ENCODE assay signal across 16 mouse cellular contexts in genomic region chr8:122322126-122322525, GRCm38 (mm10). TPM values are rescaled to one million over a fixed set of nuclear protein-coding genes. Genes with fewer than 3 reads are reported as not detected.
DNase-seq lines count a peak whose midpoint lies in the region; ATAC-seq and TF ChIP-seq lines count a peak whose summit lies in the region.
"Had no signal": no experiment of that assay in that cellular context is flagged by ENCODE, and none has a peak within 500 bp of the region (broad histone marks: within the 10 kb centered on the region; RNA-seq: fewer than 3 reads in every experiment).

No protein-coding gene starts in this region.

- H3K4me3 ChIP-seq in heart, embryonic 10.5 days = peak overlapping the region; percentile 22; the same call in 1 of the 2 replicates
- H3K4me3 ChIP-seq in liver, embryonic 11.5 days (ENCODE audit: low read depth, low read length) = peak overlapping the region; percentile 30
- H3K4me3 ChIP-seq in embryonic facial prominence, embryonic 10.5 days = no peak overlapping the region
- peak overlapping the region; percentile 39 for H3K4me3 ChIP-seq in liver, embryonic 13.5 days (replicated peaks)
- no peak overlapping the region for H3K4me3 ChIP-seq in gastrocnemius, adult 2 months
- H3K4me3 ChIP-seq: left cerebral cortex, adult 2 months; neural tube, embryonic 13.5 days had no signal

- no peak for DNase-seq in heart, embryonic 10.5 days (ENCODE audit: low spot score)
- no peak for DNase-seq in heart, postnatal 25 days (ENCODE audit: low spot score)
- no peak for DNase-seq in liver, embryonic 11.5 days (ENCODE audit: low spot score)
- no peak for DNase-seq in liver
- no peak for DNase-seq in embryonic facial prominence, embryonic 10.5 days (ENCODE audit: low spot score)
- DNase-seq in liver, embryonic 13.5 days = no peak
- no peak for DNase-seq in frontal cortex, postnatal 25 days (ENCODE audit: low spot score in 2 of 2)
- DNase-seq in gastrocnemius, adult 2 months = no peak
- DNase-seq: adrenal gland, postnatal 25 days; kidney, adult 11 months had no signal

- H3K4me1 ChIP-seq in heart, embryonic 10.5 days = peaks cover 100% of the 10 kb centered on the region
- peaks cover 100% of the 10 kb centered on the region for H3K4me1 ChIP-seq in liver, embryonic 11.5 days (replicated peaks; ENCODE audit: control insufficient read depth, insufficient read depth, low read length)
- H3K4me1 ChIP-seq in embryonic facial prominence, embryonic 10.5 days = peaks cover 80% of the 10 kb centered on the region
- peaks cover 100% of the 10 kb centered on the region for H3K4me1 ChIP-seq in liver, embryonic 13.5 days (replicated peaks)

- 62% methylated on average over 7 of the region's 7 CpGs for WGBS in heart, embryonic 10.5 days
- 50% methylated on average over 7 of the region's 7 CpGs for WGBS in liver, embryonic 11.5 days
- 91% methylated on average over 7 of the region's 7 CpGs for WGBS in embryonic facial prominence, embryonic 10.5 days
- 31% methylated on average over 7 of the region's 7 CpGs for WGBS in liver, embryonic 13.5 days (ENCODE audit: insufficient replicate concordance)

- peak; percentile 1; the same call in 1 of the 2 replicates for ATAC-seq in liver, embryonic 11.5 days (replicated peaks; ENCODE audit: low FRiP score)
- ATAC-seq in liver, embryonic 13.5 days (ENCODE audit: low read depth) = no peak

- peak overlapping the region; percentile 81 for H3K27ac ChIP-seq in heart, embryonic 10.5 days
- H3K27ac ChIP-seq in liver, embryonic 11.5 days (ENCODE audit: low read depth, low read length) = peak overlapping the region; percentile 97
- peak overlapping the region; percentile 5; the same call in 1 of the 2 replicates for H3K27ac ChIP-seq in embryonic facial prominence, embryonic 10.5 days (replicated peaks)
- H3K27ac ChIP-seq in liver, embryonic 13.5 days = peak overlapping the region; percentile 97
- H3K27ac ChIP-seq in gastrocnemius, adult 2 months = no peak overlapping the region
- H3K27ac ChIP-seq: left cerebral cortex, adult 2 months had no signal

- peaks cover 35% of the 10 kb centered on the region for H3K36me3 ChIP-seq in heart, embryonic 10.5 days
- peaks cover 33% of the 10 kb centered on the region for H3K36me3 ChIP-seq in liver, embryonic 11.5 days (ENCODE audit: control insufficient read depth, insufficient read depth, low read length)
- no peaks in the 10 kb centered on the region for H3K36me3 ChIP-seq in embryonic facial prominence, embryonic 10.5 days (replicated peaks)
- H3K36me3 ChIP-seq in liver, embryonic 13.5 days = peaks cover 84% of the 10 kb centered on the region
- H3K36me3 ChIP-seq: neural tube, embryonic 13.5 days had no signal

- no peaks in the 10 kb centered on the region for H3K27me3 ChIP-seq in heart, embryonic 10.5 days (ENCODE audit: insufficient read depth, poor library complexity, severe bottlenecking)
- no peaks in the 10 kb centered on the region for H3K27me3 ChIP-seq in liver, embryonic 11.5 days (replicated peaks; ENCODE audit: control insufficient read depth, insufficient read depth, low read length)
- H3K27me3 ChIP-seq in embryonic facial prominence, embryonic 10.5 days (replicated peaks; ENCODE audit: low read depth, poor library complexity, severe bottlenecking) = peaks cover 63% of the 10 kb centered on the region
- H3K27me3 ChIP-seq in liver, embryonic 13.5 days = no peaks in the 10 kb centered on the region
- H3K27me3 ChIP-seq: neural tube, embryonic 13.5 days had no signal

- no peak for TF ChIP-seq CTCF in gastrocnemius, adult 2 months (IDR thresholded peaks at IDR 0.05)

- peak overlapping the region; percentile 46 for H3K4me2 ChIP-seq in liver, embryonic 11.5 days
- H3K4me2 ChIP-seq in liver, embryonic 13.5 days = peak overlapping the region; percentile 69
- H3K4me2 ChIP-seq: neural tube, embryonic 13.5 days had no signal

- intact Hi-C loops in heart, postnatal 25 days (cut with DNase I) = no loop called here
- intact Hi-C loops in gastrocnemius, adult 2 months (cut with DNase I) = no loop called here

- H3K9me3 ChIP-seq in heart, embryonic 10.5 days = no peaks in the 10 kb centered on the region
- no peaks in the 10 kb centered on the region for H3K9me3 ChIP-seq in liver, embryonic 11.5 days (ENCODE audit: control insufficient read depth, low read length)
- no peaks in the 10 kb centered on the region for H3K9me3 ChIP-seq in embryonic facial prominence, embryonic 10.5 days
- H3K9me3 ChIP-seq in liver, embryonic 13.5 days (replicated peaks) = no peaks in the 10 kb centered on the region
- H3K9me3 ChIP-seq: neural tube, embryonic 13.5 days had no signal

- H3K9ac ChIP-seq in liver, embryonic 11.5 days (ENCODE audit: low read depth, low read length) = peak overlapping the region; percentile 51
- peak overlapping the region; percentile 99 for H3K9ac ChIP-seq in liver, embryonic 13.5 days
- H3K9ac ChIP-seq: neural tube, embryonic 13.5 days had no signal

RNA-seq across cellular contexts. Expression of gene Trhr2, which starts 38.4 kb away (rescaled TPM):
- polyA plus RNA-seq in heart, embryonic 10.5 days (2016; fragmentation: Nextera tagmentation; extraction: Ambion mirVana) = not detected in 2 replicates
- total RNA-seq in heart, postnatal 25 days (2021) = not detected
- polyA plus RNA-seq in liver, embryonic 11.5 days (2014; fragmentation: Nextera tagmentation; extraction: Ambion mirVana) = not detected in 2 replicates
- polyA plus RNA-seq in embryonic facial prominence, embryonic 10.5 days (2016; fragmentation: Nextera tagmentation; extraction: Ambion mirVana) = not detected in 2 replicates
- not detected in 2 replicates for polyA plus RNA-seq in liver, embryonic 13.5 days (2015; fragmentation: Nextera tagmentation; extraction: Ambion mirVana)
- total RNA-seq in gastrocnemius, adult 2 months (2021) = not detected
- total RNA-seq: adrenal gland, postnatal 25 days; granulocyte monocyte progenitor cell, adult 5-6 weeks; liver, adult 2 months; megakaryocyte progenitor cell, adult 5-6 weeks had no signal
- polyA plus RNA-seq: large intestine, adult 2 months; liver, adult 2 months; neural tube, embryonic 13.5 days had no signal

RNA-seq across cellular contexts. Expression of gene Zfpm1, which starts 40.2 kb away (rescaled TPM):
- polyA plus RNA-seq in heart, embryonic 10.5 days (2016; fragmentation: Nextera tagmentation; extraction: Ambion mirVana) = 5.7 and 12.8 TPM in 2 replicates
- 10 to 100 TPM; 21.3 to 22.6 TPM for total RNA-seq in heart, postnatal 25 days (2021)
- 22.7 and 26.5 TPM in 2 replicates for polyA plus RNA-seq in liver, embryonic 11.5 days (2014; fragmentation: Nextera tagmentation; extraction: Ambion mirVana)
- 1.5 and 2.0 TPM in 2 replicates for polyA plus RNA-seq in embryonic facial prominence, embryonic 10.5 days (2016; fragmentation: Nextera tagmentation; extraction: Ambion mirVana)
- 10.0 and 11.7 TPM in 2 replicates for polyA plus RNA-seq in liver, embryonic 13.5 days (2015; fragmentation: Nextera tagmentation; extraction: Ambion mirVana)
- 1 to 10 TPM; 6.6 to 8.8 TPM for total RNA-seq in gastrocnemius, adult 2 months (2021)

RNA-seq across cellular contexts. Expression of gene Zc3h18, which starts 54.3 kb away (rescaled TPM):
- 47.4 and 51.0 TPM in 2 replicates for polyA plus RNA-seq in heart, embryonic 10.5 days (2016; fragmentation: Nextera tagmentation; extraction: Ambion mirVana)
- 10 to 100 TPM; 20.1 to 21.8 TPM for total RNA-seq in heart, postnatal 25 days (2021)
- polyA plus RNA-seq in liver, embryonic 11.5 days (2014; fragmentation: Nextera tagmentation; extraction: Ambion mirVana) = 41.3 and 44.2 TPM in 2 replicates
- polyA plus RNA-seq in embryonic facial prominence, embryonic 10.5 days (2016; fragmentation: Nextera tagmentation; extraction: Ambion mirVana) = 81.8 and 82.5 TPM in 2 replicates
- 30.2 and 35.0 TPM in 2 replicates for polyA plus RNA-seq in liver, embryonic 13.5 days (2015; fragmentation: Nextera tagmentation; extraction: Ambion mirVana)
- 10 to 100 TPM; 26.7 to 26.8 TPM for total RNA-seq in gastrocnemius, adult 2 months (2021)

Comparison
In these comparisons a context has a peak if more than half of its experiments do, and no peak if none do; other contexts are left out.
1. H3K4me3 ChIP-seq: peak in heart, embryonic 10.5 days (single experiment), liver, embryonic 11.5 days (single experiment) and liver, embryonic 13.5 days (single experiment); none in embryonic facial prominence, embryonic 10.5 days (single experiment) and gastrocnemius, adult 2 months (single experiment).